Mouse (Mus musculus): ENCODE measurements around the gene 6030445D17Rik. TPM values are rescaled to one million over a fixed set of nuclear protein-coding genes. Genes with fewer than 3 reads are reported as not detected.
A peak's percentile ranks its signal among the peaks of the same experiment; 100 is the strongest.

6030445D17Rik gene
- polyA plus RNA-seq (2016; fragmentation: Nextera tagmentation; extraction: Ambion mirVana) = 0.19 TPM in 1 of 2 replicates, not detected in the other

- Histone ChIP-seq H3K4me3 (replicated peaks) (peak within 1 kb of the TSS; percentile 69), H3K36me3 (no peaks in the 10 kb centered on the region), H3K9me3 (no peaks in the 10 kb centered on the region), H3K27me3 (peaks cover 56% of the 10 kb centered on the region), H3K4me1 (replicated peaks) (peaks cover 39% of the 10 kb centered on the region), H3K4me2 (peak within 1 kb of the TSS; percentile 99), H3K27ac (no peak within 1 kb of the TSS), H3K9ac (replicated peaks) (peak within 1 kb of the TSS; percentile 73)
- peak; percentile 34; the same call in 1 of the 2 replicates for ATAC-seq (ENCODE audit: insufficient number of reproducible peaks, insufficient read depth, low FRiP score, low TSS enrichment, low read depth)
- WGBS = under 1% methylated on average over 64 of the region's 64 CpGs
Measured at GRCm38 (mm10) chr4:136462086-136462838, at the start of gene 6030445D17Rik. 6030445D17Rik (plus strand) TSS chr4:136462250.

- H3K27me3 ChIP-seq = peaks cover 12% of the 10 kb centered on the region; the same call in 1 of the 2 replicates
- no peaks in the 10 kb centered on the region; the same call in 1 of the 2 replicates for H3K4me1 ChIP-seq (replicated peaks)
- 80% methylated on average over 9 of the region's 9 CpGs for WGBS
- no peak overlapping the region for H3K4me3 ChIP-seq (replicated peaks)
- H3K27ac ChIP-seq = no peak overlapping the region
- H3K4me2 ChIP-seq = no peak overlapping the region
- no peak for ATAC-seq (ENCODE audit: insufficient number of reproducible peaks, insufficient read depth, low FRiP score, low TSS enrichment, low read depth)
- H3K36me3 ChIP-seq = no peaks in the 10 kb centered on the region
- H3K9ac ChIP-seq (replicated peaks) = no peak overlapping the region
- H3K9me3 ChIP-seq = no peaks in the 10 kb centered on the region
Measured at GRCm38 (mm10) chr4:136415477-136415876, 46.6 kb upstream of the 6030445D17Rik start.

- Histone ChIP-seq H3K4me1 (replicated peaks) (peaks cover 2% of the 10 kb centered on the region; the same call in 1 of the 2 replicates), H3K36me3 (no peaks in the 10 kb centered on the region), H3K4me2 (no peak overlapping the region), H3K9ac (replicated peaks) (peak overlapping the region; percentile 2; the same call in 1 of the 2 replicates), H3K27ac (no peak overlapping the region), H3K9me3 (no peaks in the 10 kb centered on the region), H3K4me3 (replicated peaks) (no peak overlapping the region), H3K27me3 (peaks cover 44% of the 10 kb centered on the region)
- WGBS = 21% methylated on average over 11 of the region's 11 CpGs
- ATAC-seq (ENCODE audit: insufficient number of reproducible peaks, insufficient read depth, low FRiP score, low TSS enrichment, low read depth) = no peak
Measured at GRCm38 (mm10) chr4:136418962-136419361, 43.1 kb upstream of the 6030445D17Rik start.

- Histone ChIP-seq H3K9me3 (no peaks in the 10 kb centered on the region), H3K9ac (replicated peaks) (peak overlapping the region; percentile 2; the same call in 1 of the 2 replicates), H3K4me1 (replicated peaks) (peaks cover 6% of the 10 kb centered on the region), H3K4me3 (replicated peaks) (no peak overlapping the region), H3K4me2 (no peak overlapping the region), H3K27me3 (peaks cover 48% of the 10 kb centered on the region), H3K27ac (no peak overlapping the region), H3K36me3 (no peaks in the 10 kb centered on the region)
- ATAC-seq (ENCODE audit: insufficient number of reproducible peaks, insufficient read depth, low FRiP score, low TSS enrichment, low read depth) = no peak
- 77% methylated on average over 6 of the region's 6 CpGs for WGBS
Measured at GRCm38 (mm10) chr4:136419386-136419785, 42.7 kb upstream of the 6030445D17Rik start.

GRCm38 (mm10) chr4:136423224-136423623 lies 38.8 kb upstream of the 6030445D17Rik start, which contains the start of gene Htr1d:
Htr1d (plus strand) TSS chr4:136423524.
- H3K27me3 ChIP-seq = peaks cover 79% of the 10 kb centered on the region
- peak within 1 kb of the TSS; percentile 55 for H3K4me3 ChIP-seq (replicated peaks)
- H3K4me1 ChIP-seq (replicated peaks) = peaks cover 12% of the 10 kb centered on the region
- H3K36me3 ChIP-seq = no peaks in the 10 kb centered on the region
- ATAC-seq (ENCODE audit: insufficient number of reproducible peaks, insufficient read depth, low FRiP score, low TSS enrichment, low read depth) = no peak
- no peaks in the 10 kb centered on the region for H3K9me3 ChIP-seq
- H3K4me2 ChIP-seq = peak within 1 kb of the TSS; percentile 96
- H3K9ac ChIP-seq (replicated peaks) = peak within 1 kb of the TSS; percentile 61
- H3K27ac ChIP-seq = no peak within 1 kb of the TSS
- WGBS = 67% methylated on average over 9 of the region's 9 CpGs

GRCm38 (mm10) chr4:136424120-136424999 lies 37.7 kb upstream of the 6030445D17Rik start:
- peak overlapping the region; percentile 96 for H3K4me2 ChIP-seq
- H3K27me3 ChIP-seq = peaks cover 75% of the 10 kb centered on the region
- H3K4me3 ChIP-seq (replicated peaks) = peak overlapping the region; percentile 55
- peak; percentile 35; the same call in 1 of the 2 replicates for ATAC-seq (ENCODE audit: insufficient number of reproducible peaks, insufficient read depth, low FRiP score, low TSS enrichment, low read depth)
- H3K9me3 ChIP-seq = no peaks in the 10 kb centered on the region
- 1% methylated on average over 65 of the region's 70 CpGs for WGBS
- H3K4me1 ChIP-seq (replicated peaks) = peaks cover 12% of the 10 kb centered on the region
- peak overlapping the region; percentile 61 for H3K9ac ChIP-seq (replicated peaks)
- H3K36me3 ChIP-seq = no peaks in the 10 kb centered on the region
- H3K27ac ChIP-seq = no peak overlapping the region

- Histone ChIP-seq H3K36me3 (no peaks in the 10 kb centered on the region), H3K9me3 (no peaks in the 10 kb centered on the region), H3K27me3 (peaks cover 75% of the 10 kb centered on the region), H3K4me1 (replicated peaks) (peaks cover 12% of the 10 kb centered on the region), H3K9ac (replicated peaks) (peak overlapping the region; percentile 61), H3K27ac (no peak overlapping the region), H3K4me3 (replicated peaks) (peak overlapping the region; percentile 55), H3K4me2 (peak overlapping the region; percentile 96)
- no peak for ATAC-seq (ENCODE audit: insufficient number of reproducible peaks, insufficient read depth, low FRiP score, low TSS enrichment, low read depth)
- 4% methylated on average over 15 of the region's 15 CpGs for WGBS
Measured at GRCm38 (mm10) chr4:136425000-136425288, 37.1 kb upstream of the 6030445D17Rik start.

GRCm38 (mm10) chr4:136430609-136431375 lies 31.3 kb upstream of the 6030445D17Rik start:
- Histone ChIP-seq H3K4me2 (peak overlapping the region; percentile 10; the same call in 1 of the 2 replicates), H3K9me3 (no peaks in the 10 kb centered on the region)
- 0 out of 2 replicates have a peak, but pooled peaks have one; percentile 28 for ATAC-seq (ENCODE audit: insufficient number of reproducible peaks, insufficient read depth, low FRiP score, low TSS enrichment, low read depth)

GRCm38 (mm10) chr4:136431376-136431693 lies 30.7 kb upstream of the 6030445D17Rik start:
- 2% methylated on average over 3 of the region's 3 CpGs for WGBS
- Histone ChIP-seq H3K9me3 (no peaks in the 10 kb centered on the region), H3K36me3 (no peaks in the 10 kb centered on the region), H3K4me1 (replicated peaks) (peaks cover 14% of the 10 kb centered on the region), H3K27me3 (peaks cover 16% of the 10 kb centered on the region), H3K4me3 (replicated peaks) (no peak overlapping the region), H3K27ac (no peak overlapping the region), H3K4me2 (peak overlapping the region; percentile 10; the same call in 1 of the 2 replicates), H3K9ac (replicated peaks) (no peak overlapping the region)
- no peak for ATAC-seq (ENCODE audit: insufficient number of reproducible peaks, insufficient read depth, low FRiP score, low TSS enrichment, low read depth)

More at GRCm38 (mm10) chr4:136430609-136431375, 31.3 kb upstream of the 6030445D17Rik start:
- Histone ChIP-seq H3K9ac (replicated peaks) (no peak overlapping the region; the same call in 1 of the 2 replicates), H3K36me3 (no peaks in the 10 kb centered on the region), H3K27ac (peak overlapping the region; percentile 50; the same call in 1 of the 2 replicates), H3K4me3 (replicated peaks) (no peak overlapping the region), H3K27me3 (peaks cover 21% of the 10 kb centered on the region), H3K4me1 (replicated peaks) (peaks cover 14% of the 10 kb centered on the region)
- 38% methylated on average over 11 of the region's 11 CpGs for WGBS

- Histone ChIP-seq H3K4me1 (replicated peaks) (peaks cover 14% of the 10 kb centered on the region), H3K4me2 (no peak overlapping the region), H3K27me3 (no peaks in the 10 kb centered on the region), H3K36me3 (no peaks in the 10 kb centered on the region), H3K27ac (no peak overlapping the region), H3K9ac (replicated peaks) (no peak overlapping the region), H3K4me3 (replicated peaks) (no peak overlapping the region), H3K9me3 (no peaks in the 10 kb centered on the region)
- WGBS = 85% methylated on average over 4 of the region's 4 CpGs
- no peak for ATAC-seq (ENCODE audit: insufficient number of reproducible peaks, insufficient read depth, low FRiP score, low TSS enrichment, low read depth)
Measured at GRCm38 (mm10) chr4:136434029-136434428, 28.0 kb upstream of the 6030445D17Rik start.
